Mouse (Mus musculus) small intestine, adult 10 weeks (tissue): ENCODE data around the gene Gm17521. TPM values are rescaled to one million over a fixed set of nuclear protein-coding genes. Genes with fewer than 3 reads are reported as not detected.

Source experiments
- polyA plus RNA-seq: library from polyadenylated mRNA; stranded (reverse); fragments of 350-450 nt; fragmentation: Illumina TruSeq; extraction: RNeasy Lipid Tissue Mini Kit (QIAGEN cat#74804); gene quantifications from one replicate; pipeline ENCODE4 v1.2.3, GENCODE M21; 2014; ENCODE audit warnings: low replicate concordance

The Gm17521 gene
- polyA plus RNA-seq, result not detected

GRCm38 (mm10) chrX:123029569-123029968, at the start of gene Gm17521:
TSS of gene Gm17521 (minus strand) at chrX:123029669.

Other genes with a start within 250 kb of the Gm17521 start
- gene Cldn34c1, start 73.8 kb upstream of the Gm17521 start, polyA plus RNA-seq, result 2.3 TPM
- not detected for gene Srsx, start 192.8 kb upstream of the Gm17521 start, polyA plus RNA-seq
- not detected for gene Gm17577, start 217.2 kb upstream of the Gm17521 start, polyA plus RNA-seq